Mouse (Mus musculus) forebrain, embryonic 12.5 days (tissue): ENCODE measurements around the gene Fyb2. TPM values are rescaled to one million over a fixed set of nuclear protein-coding genes. Genes with fewer than 3 reads are reported as not detected.

Experiments used
- ATAC-seq: fragments of 200-750 bp; cut with Nextera tagmentation; 2 replicates; pipeline ENCODE4 v1.8.0; 2017; ENCODE audit warnings: moderate TSS enrichment; ENCODE audit not compliant: low FRiP score
- H3K27ac ChIP-seq: fragments of 300-500 bp; sonication (generic); 2 replicates; pipeline ENCODE4 v1.5.1; 2016; ENCODE audit warnings: mild to moderate bottlenecking
- H3K27me3 ChIP-seq: fragments of 300-500 bp; sonication (generic); 2 replicates; pipeline ENCODE4 v1.6.1; 2016; ENCODE audit warnings: mild to moderate bottlenecking
- H3K36me3 ChIP-seq: fragments of 300-500 bp; sonication (generic); replicated peaks from 2 replicates; pipeline ENCODE4 v1.6.1; 2016; ENCODE audit warnings: mild to moderate bottlenecking
- H3K4me1 ChIP-seq: fragments of 300-500 bp; sonication (generic); 2 replicates; pipeline ENCODE4 v1.6.1; 2016
- H3K4me2 ChIP-seq: fragments of 300-500 bp; sonication (generic); 2 replicates; pipeline ENCODE4 v1.6.1; 2016; ENCODE audit warnings: mild to moderate bottlenecking, moderate library complexity
- H3K4me3 ChIP-seq: fragments of 300-500 bp; sonication (generic); replicated peaks from 2 replicates; pipeline ENCODE4 v1.5.1; 2016; ENCODE audit warnings: mild to moderate bottlenecking
- H3K9ac ChIP-seq: fragments of 300-500 bp; sonication (generic); 2 replicates; pipeline ENCODE4 v1.6.1; 2016; ENCODE audit warnings: mild to moderate bottlenecking
- H3K9me3 ChIP-seq: fragments of 300-500 bp; sonication (generic); 2 replicates; pipeline ENCODE4 v1.6.1; 2016
- WGBS: fragments of 180-500 bp; shearing (Covaris S2); methylation state at CpG from one replicate; pipeline ENCODE4 v1.1.7; 2016; 5-methylcytosine and 5-hydroxymethylcytosine counted together
- polyA plus RNA-seq: library from polyadenylated mRNA; unstranded; fragments of >200 nt; fragmentation: Nextera tagmentation; extraction: Ambion mirVana; gene quantifications from 2 replicates; pipeline ENCODE4 v1.2.1, GENCODE M21; 2016

The Fyb2 gene
- 0.19 and 0.33 TPM in 2 replicates for polyA plus RNA-seq

- H3K27ac ChIP-seq = no peak within 1 kb of the TSS
- no peak within 1 kb of the TSS for H3K9ac ChIP-seq
- H3K4me1 ChIP-seq = peaks cover 10% of the 10 kb centered on the region
- peak within 1 kb of the TSS; percentile 47 for H3K4me2 ChIP-seq
- peaks cover 16% of the 10 kb centered on the region for H3K27me3 ChIP-seq
- no peaks in the 10 kb centered on the region for H3K9me3 ChIP-seq
- peak within 1 kb of the TSS; percentile 16; the same call in 1 of the 2 replicates for H3K4me3 ChIP-seq
- 17% methylated on average over 23 of the region's 23 CpGs for WGBS
- H3K36me3 ChIP-seq = no peaks in the 10 kb centered on the region
- ATAC-seq = no peak
Measured at GRCm38 (mm10) chr4:104913291-104914129, at the start of gene Fyb2. TSS of gene Fyb2 (plus strand) at chr4:104913456.

GRCm38 (mm10) chr4:104864397-104864796 lies 48.9 kb upstream of the Fyb2 start:
- Histone ChIP-seq H3K4me1 (no peaks in the 10 kb centered on the region), H3K27me3 (no peaks in the 10 kb centered on the region), H3K27ac (no peak overlapping the region), H3K9ac (no peak overlapping the region), H3K36me3 (no peaks in the 10 kb centered on the region), H3K4me3 (no peak overlapping the region), H3K4me2 (no peak overlapping the region), H3K9me3 (no peaks in the 10 kb centered on the region)
- whole genome bisulfite sequencing = 97% methylated on average over 1 of the region's 1 CpGs
- no peak for ATAC-seq

GRCm38 (mm10) chr4:104869581-104869980 lies 43.7 kb upstream of the Fyb2 start:
- no peak for ATAC-seq
- H3K4me2 ChIP-seq = no peak overlapping the region
- H3K27me3 ChIP-seq = no peaks in the 10 kb centered on the region
- H3K9me3 ChIP-seq = no peaks in the 10 kb centered on the region
- H3K36me3 ChIP-seq = no peaks in the 10 kb centered on the region
- no peaks in the 10 kb centered on the region for H3K4me1 ChIP-seq
- H3K4me3 ChIP-seq = no peak overlapping the region
- no peak overlapping the region for H3K9ac ChIP-seq
- H3K27ac ChIP-seq = no peak overlapping the region

GRCm38 (mm10) chr4:104870196-104870595 lies 43.1 kb upstream of the Fyb2 start:
- ATAC-seq = no peak
- no peaks in the 10 kb centered on the region for H3K27me3 ChIP-seq
- no peaks in the 10 kb centered on the region for H3K36me3 ChIP-seq
- H3K9ac ChIP-seq = no peak overlapping the region
- no peak overlapping the region for H3K4me3 ChIP-seq
- H3K4me2 ChIP-seq = no peak overlapping the region
- WGBS = 85% methylated on average over 5 of the region's 5 CpGs
- no peaks in the 10 kb centered on the region for H3K9me3 ChIP-seq
- no peaks in the 10 kb centered on the region for H3K4me1 ChIP-seq
- H3K27ac ChIP-seq = no peak overlapping the region

GRCm38 (mm10) chr4:104875832-104876231 lies 37.4 kb upstream of the Fyb2 start:
- Histone ChIP-seq H3K4me1 (no peaks in the 10 kb centered on the region), H3K9ac (no peak overlapping the region), H3K27me3 (no peaks in the 10 kb centered on the region), H3K36me3 (no peaks in the 10 kb centered on the region), H3K4me2 (no peak overlapping the region), H3K4me3 (no peak overlapping the region), H3K9me3 (no peaks in the 10 kb centered on the region), H3K27ac (no peak overlapping the region)
- no peak for ATAC-seq
- 68% methylated on average over 4 of the region's 4 CpGs for WGBS

GRCm38 (mm10) chr4:104876323-104876722 lies 36.9 kb upstream of the Fyb2 start, which contains the start of gene C8a:
TSS of gene C8a (minus strand) at chr4:104876398.
- no peak for ATAC-seq
- H3K36me3 ChIP-seq = no peaks in the 10 kb centered on the region
- WGBS = 84% methylated on average over 3 of the region's 3 CpGs
- H3K4me1 ChIP-seq = no peaks in the 10 kb centered on the region
- H3K4me2 ChIP-seq = no peak within 1 kb of the TSS
- no peak within 1 kb of the TSS for H3K9ac ChIP-seq
- H3K27me3 ChIP-seq = no peaks in the 10 kb centered on the region
- no peaks in the 10 kb centered on the region for H3K9me3 ChIP-seq
- no peak within 1 kb of the TSS for H3K4me3 ChIP-seq
- no peak within 1 kb of the TSS for H3K27ac ChIP-seq

- H3K9me3 ChIP-seq = no peaks in the 10 kb centered on the region
- H3K4me3 ChIP-seq = no peak overlapping the region
- WGBS = 49% methylated on average over 9 of the region's 9 CpGs
- no peak overlapping the region for H3K27ac ChIP-seq
- H3K36me3 ChIP-seq = no peaks in the 10 kb centered on the region
- peaks cover 18% of the 10 kb centered on the region for H3K4me1 ChIP-seq
- no peak overlapping the region for H3K4me2 ChIP-seq
- H3K9ac ChIP-seq = no peak overlapping the region
- peaks cover 7% of the 10 kb centered on the region; the same call in 1 of the 2 replicates for H3K27me3 ChIP-seq
- no peak for ATAC-seq
Measured at GRCm38 (mm10) chr4:104887486-104887885, 25.8 kb upstream of the Fyb2 start.

- H3K36me3 ChIP-seq = no peaks in the 10 kb centered on the region
- no peak for ATAC-seq
- H3K9ac ChIP-seq = no peak overlapping the region
- no peaks in the 10 kb centered on the region for H3K9me3 ChIP-seq
- no peak overlapping the region for H3K4me3 ChIP-seq
- no peak overlapping the region for H3K4me2 ChIP-seq
- WGBS = 81% methylated on average over 9 of the region's 9 CpGs
- no peak overlapping the region for H3K27ac ChIP-seq
- H3K4me1 ChIP-seq = peaks cover 23% of the 10 kb centered on the region
- peaks cover 7% of the 10 kb centered on the region; the same call in 1 of the 2 replicates for H3K27me3 ChIP-seq
Measured at GRCm38 (mm10) chr4:104888499-104889262, 24.6 kb upstream of the Fyb2 start.

GRCm38 (mm10) chr4:104891708-104892107 lies 21.5 kb upstream of the Fyb2 start:
- H3K9ac ChIP-seq = no peak overlapping the region
- H3K27me3 ChIP-seq = peaks cover 9% of the 10 kb centered on the region; the same call in 1 of the 2 replicates
- ATAC-seq = no peak
- no peak overlapping the region for H3K4me2 ChIP-seq
- no peaks in the 10 kb centered on the region for H3K36me3 ChIP-seq
- peaks cover 23% of the 10 kb centered on the region for H3K4me1 ChIP-seq
- WGBS = 93% methylated on average over 7 of the region's 7 CpGs
- no peak overlapping the region for H3K4me3 ChIP-seq
- no peak overlapping the region for H3K27ac ChIP-seq
- no peaks in the 10 kb centered on the region for H3K9me3 ChIP-seq

GRCm38 (mm10) chr4:104893588-104893987 lies 19.7 kb upstream of the Fyb2 start:
- no peaks in the 10 kb centered on the region for H3K36me3 ChIP-seq
- WGBS = 73% methylated on average over 5 of the region's 5 CpGs
- no peak for ATAC-seq

GRCm38 (mm10) chr4:104894004-104894734 lies 19.1 kb upstream of the Fyb2 start:
- no peak for ATAC-seq

More at GRCm38 (mm10) chr4:104893588-104893987, 19.7 kb upstream of the Fyb2 start:
- Histone ChIP-seq H3K9me3 (no peaks in the 10 kb centered on the region), H3K27ac (no peak overlapping the region), H3K27me3 (peaks cover 9% of the 10 kb centered on the region; the same call in 1 of the 2 replicates), H3K4me1 (peaks cover 17% of the 10 kb centered on the region), H3K4me2 (no peak overlapping the region), H3K4me3 (no peak overlapping the region), H3K9ac (no peak overlapping the region)

GRCm38 (mm10) chr4:104902836-104903235 lies 10.4 kb upstream of the Fyb2 start:
- H3K4me2 ChIP-seq = no peak overlapping the region
- H3K9me3 ChIP-seq = no peaks in the 10 kb centered on the region
- H3K4me1 ChIP-seq = no peaks in the 10 kb centered on the region
- H3K9ac ChIP-seq = no peak overlapping the region
- H3K27me3 ChIP-seq = no peaks in the 10 kb centered on the region
- H3K4me3 ChIP-seq = no peak overlapping the region
- no peak overlapping the region for H3K27ac ChIP-seq
- no peak for ATAC-seq
- no peaks in the 10 kb centered on the region for H3K36me3 ChIP-seq
- 81% methylated on average over 2 of the region's 2 CpGs for WGBS

More at GRCm38 (mm10) chr4:104894004-104894734, 19.1 kb upstream of the Fyb2 start:
- no peaks in the 10 kb centered on the region for H3K9me3 ChIP-seq
- no peak overlapping the region for H3K9ac ChIP-seq
- H3K27ac ChIP-seq = no peak overlapping the region
- H3K4me2 ChIP-seq = no peak overlapping the region
- WGBS = 62% methylated on average over 13 of the region's 13 CpGs
- peaks cover 9% of the 10 kb centered on the region; the same call in 1 of the 2 replicates for H3K27me3 ChIP-seq
- no peak overlapping the region for H3K4me3 ChIP-seq
- no peaks in the 10 kb centered on the region for H3K36me3 ChIP-seq
- H3K4me1 ChIP-seq = peaks cover 12% of the 10 kb centered on the region
